In genomic region chr8:92699922-92700540, GRCm38 (mm10) we compare ENCODE assay signal across 25 mouse cellular contexts. TPM values are rescaled to one million over a fixed set of nuclear protein-coding genes. Genes with fewer than 3 reads are reported as not detected.
DNase-seq lines count a peak whose midpoint lies in the region; ATAC-seq lines count a peak whose summit lies in the region.
"Had no signal": no experiment of that assay in that cellular context is flagged by ENCODE, and none has a peak within 500 bp of the region (broad histone marks: within the 10 kb centered on the region; RNA-seq: fewer than 3 reads in every experiment).

No protein-coding gene starts in this region.

- intact Hi-C loops in heart, postnatal 14 days (cut with DNase I) = no loop called here

- no peaks in the 10 kb centered on the region for H3K27me3 ChIP-seq in embryonic facial prominence, embryonic 11.5 days (ENCODE audit: control insufficient read depth, insufficient read depth, low read length)
- peaks cover 9% of the 10 kb centered on the region; the same call in 1 of the 2 replicates for H3K27me3 ChIP-seq in embryonic facial prominence, embryonic 10.5 days (replicated peaks; ENCODE audit: low read depth, poor library complexity, severe bottlenecking)
- H3K27me3 ChIP-seq: embryonic facial prominence, embryonic 13.5 days; heart, embryonic 15.5 days; intestine, embryonic 15.5 days had no signal

- no peak for ATAC-seq in embryonic facial prominence, embryonic 11.5 days (replicated peaks; ENCODE audit: insufficient number of reproducible peaks, low FRiP score, low TSS enrichment, low read depth)
- ATAC-seq: CD4-positive, CD25-positive, alpha-beta regulatory T cell, adult 4 months; intestine, embryonic 15.5 days had no signal

- H3K9me3 ChIP-seq in embryonic facial prominence, embryonic 11.5 days (replicated peaks; ENCODE audit: control insufficient read depth, low read length) = no peaks in the 10 kb centered on the region
- H3K9me3 ChIP-seq in embryonic facial prominence, embryonic 10.5 days = no peaks in the 10 kb centered on the region
- H3K9me3 ChIP-seq: embryonic facial prominence, embryonic 13.5 days; heart, embryonic 15.5 days; hindbrain, embryonic 10.5 days; intestine, embryonic 15.5 days had no signal

- DNase-seq in embryonic facial prominence, embryonic 11.5 days (ENCODE audit: low spot score) = peak; percentile 32
- no peak for DNase-seq in embryonic facial prominence, embryonic 10.5 days (ENCODE audit: low spot score)
- peak; percentile 68 for DNase-seq in heart, adult 11 months
- DNase-seq in heart, postnatal 14 days = no peak
- DNase-seq in right cerebral cortex, adult 2 months (ENCODE audit: low spot score in 2 of 2) = peak; percentile 6 to 13
- DNase-seq in right cerebral cortex, postnatal 10 days (ENCODE audit: low spot score in 2 of 2) = no peak
- DNase-seq in kidney, adult 9 months = no peak
- DNase-seq: adrenal gland, postnatal 10 days; B cell, adult 2 months; cerebellum, adult 2 months; cerebellum, postnatal 10 days; embryo, embryonic 11 days; heart, adult 2 months had no signal

- H3K4me2 ChIP-seq in embryonic facial prominence, embryonic 11.5 days (ENCODE audit: low read depth, low read length) = no peak overlapping the region
- H3K4me2 ChIP-seq: embryonic facial prominence, embryonic 13.5 days; heart, embryonic 11.5 days; heart, embryonic 15.5 days; hindbrain, embryonic 14.5 days; intestine, embryonic 15.5 days had no signal

- no peak overlapping the region for H3K27ac ChIP-seq in embryonic facial prominence, embryonic 11.5 days (replicated peaks; ENCODE audit: low read depth, low read length)
- H3K27ac ChIP-seq in embryonic facial prominence, embryonic 10.5 days (replicated peaks) = no peak overlapping the region
- H3K27ac ChIP-seq: embryonic facial prominence, embryonic 13.5 days; heart, adult 2 months; heart, embryonic 15.5 days; hindbrain, embryonic 10.5 days; hindbrain, embryonic 14.5 days; intestine, embryonic 15.5 days had no signal

- no peaks in the 10 kb centered on the region for H3K36me3 ChIP-seq in embryonic facial prominence, embryonic 11.5 days (replicated peaks; ENCODE audit: control insufficient read depth, insufficient read depth, low read depth, low read length)
- no peaks in the 10 kb centered on the region for H3K36me3 ChIP-seq in embryonic facial prominence, embryonic 10.5 days (replicated peaks)
- H3K36me3 ChIP-seq: embryonic facial prominence, embryonic 13.5 days; G1E; heart, embryonic 15.5 days; hindbrain, embryonic 10.5 days; intestine, embryonic 15.5 days had no signal

- H3K4me3 ChIP-seq in embryonic facial prominence, embryonic 11.5 days (ENCODE audit: low read depth, low read length) = no peak overlapping the region
- no peak overlapping the region for H3K4me3 ChIP-seq in embryonic facial prominence, embryonic 10.5 days
- H3K4me3 ChIP-seq: embryonic facial prominence, embryonic 13.5 days; heart, adult 2 months; heart, embryonic 15.5 days; hindbrain, embryonic 10.5 days; intestine, embryonic 15.5 days had no signal

- H3K9ac ChIP-seq in embryonic facial prominence, embryonic 11.5 days (replicated peaks; ENCODE audit: low read length) = no peak overlapping the region
- H3K9ac ChIP-seq: embryonic facial prominence, embryonic 13.5 days; heart, embryonic 15.5 days; hindbrain, embryonic 14.5 days; intestine, embryonic 15.5 days had no signal

- 70% methylated on average over 8 of the region's 8 CpGs for WGBS in embryonic facial prominence, embryonic 11.5 days
- 75% methylated on average over 8 of the region's 8 CpGs for whole genome bisulfite sequencing in embryonic facial prominence, embryonic 10.5 days

- H3K4me1 ChIP-seq in embryonic facial prominence, embryonic 11.5 days (ENCODE audit: control insufficient read depth, insufficient read depth, low read length) = no peaks in the 10 kb centered on the region
- H3K4me1 ChIP-seq in embryonic facial prominence, embryonic 10.5 days = no peaks in the 10 kb centered on the region
- H3K4me1 ChIP-seq: heart, embryonic 15.5 days; intestine, embryonic 15.5 days had no signal

RNA-seq across cellular contexts. Expression of gene Irx6, which starts 25.9 kb away (rescaled TPM):
- polyA plus RNA-seq in embryonic facial prominence, embryonic 11.5 days (2014; fragmentation: Nextera tagmentation; extraction: Ambion mirVana) = 0.72 and 0.84 TPM in 2 replicates
- polyA plus RNA-seq in embryonic facial prominence, embryonic 10.5 days (2016; fragmentation: Nextera tagmentation; extraction: Ambion mirVana) = 0.11 and 0.37 TPM in 2 replicates
- not detected for total RNA-seq in heart, postnatal 14 days (2021)
- total RNA-seq: adrenal gland, postnatal 10 days; adrenal gland, postnatal 4 days; gastrocnemius, adult 8-10 months; gastrocnemius, postnatal 4 days; heart, adult 2 months; heart, postnatal 25 days had no signal
- polyA plus RNA-seq: CD4-positive, CD25-positive, alpha-beta regulatory T cell, adult 4 months; G1E; intestine, embryonic 15.5 days had no signal

Comparison
In these comparisons a context has a peak if more than half of its experiments do, and no peak if none do; other contexts are left out.
1. DNase-seq: peak in embryonic facial prominence, embryonic 11.5 days (single experiment), heart, adult 11 months (single experiment) and right cerebral cortex, adult 2 months (2 of 2); none in embryonic facial prominence, embryonic 10.5 days (single experiment), heart, postnatal 14 days (0 of 2), right cerebral cortex, postnatal 10 days (0 of 2) and kidney, adult 9 months (single experiment).